Mouse (Mus musculus): ENCODE results near the gene Zgrf1. TPM values are rescaled to one million over a fixed set of nuclear protein-coding genes. Genes with fewer than 3 reads are reported as not detected.

Gene Zgrf1
- 0.05 and 0.18 TPM in 2 replicates for polyA plus RNA-seq (2012; rRNA removed; ENCODE audit: low replicate concordance)

GRCm38 (mm10) chr3:127552973-127553719 is at the start of gene Zgrf1, which contains the start of gene Larp7:
TSS of gene Zgrf1 (plus strand) at chr3:127553489.
TSS of gene Larp7 (minus strand) at chr3:127553349.

GRCm38 (mm10) chr3:127633080-127634032 is 80.1 kb downstream of the Zgrf1 start, which contains the start of gene Neurog2:
TSS of gene Neurog2 (plus strand) at chr3:127633135.

Other genes with a start within 250 kb of the Zgrf1 start
- gene Ank2, start 54.1 kb upstream of the Zgrf1 start, polyA plus RNA-seq (2012; rRNA removed; ENCODE audit: low replicate concordance), result 0.32 and 2.6 TPM in 2 replicates
- gene Larp7, start 140 bp upstream of the Zgrf1 start, polyA plus RNA-seq (2012; rRNA removed; ENCODE audit: low replicate concordance), result 0.09 and 0.12 TPM in 2 replicates
- not detected in 2 replicates for gene Neurog2, start 79.6 kb downstream of the Zgrf1 start, polyA plus RNA-seq (2012; rRNA removed; ENCODE audit: low replicate concordance)
- 0.50 and 0.63 TPM in 2 replicates for gene Alpk1, start 227.0 kb downstream of the Zgrf1 start, polyA plus RNA-seq (2012; rRNA removed; ENCODE audit: low replicate concordance)
- gene Tifa, start 236.3 kb downstream of the Zgrf1 start, polyA plus RNA-seq (2012; rRNA removed; ENCODE audit: low replicate concordance), result 12.6 and 12.9 TPM in 2 replicates